Mouse (Mus musculus): ENCODE measurements around the gene Pde4b.

DNA sequence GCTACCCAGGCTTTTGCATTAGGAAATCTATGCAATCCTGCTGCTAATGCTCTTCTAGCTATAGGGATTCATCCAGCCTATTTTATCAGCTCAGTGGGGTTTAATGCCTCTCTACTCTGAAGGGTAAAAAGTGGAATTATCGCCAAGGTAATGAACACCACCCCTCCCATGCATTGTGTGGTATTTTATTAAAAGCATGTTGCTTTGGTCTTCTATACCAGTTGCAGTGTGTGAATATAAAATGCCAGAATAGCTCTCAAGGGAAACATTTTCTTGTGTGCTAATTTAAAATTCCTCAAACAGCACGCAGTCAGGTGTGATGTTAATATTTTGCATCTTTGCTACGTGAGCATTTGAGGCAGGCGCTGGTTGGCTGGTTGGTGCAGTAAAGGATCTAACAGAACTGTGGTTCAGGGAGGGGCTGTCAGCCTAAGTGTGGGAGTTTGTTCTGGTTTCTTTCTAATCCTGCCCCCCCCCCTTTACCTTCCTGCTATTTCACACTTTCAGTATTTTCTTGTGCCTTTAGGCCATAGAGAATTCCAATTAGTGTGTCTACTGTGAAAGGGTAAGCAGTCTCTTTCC lies 259.7 kb downstream of the Pde4b start:
- TF ChIP-seq CTCF (IDR thresholded peaks at IDR 0.05; ENCODE audit: low read depth, low read length) = no peak
- no peak for TF ChIP-seq POLR2A (IDR thresholded peaks at IDR 0.05; ENCODE audit: borderline replicate concordance, low read depth, low read length)

All from bone marrow macrophage, adult 2 months (primary cell).